Mouse (Mus musculus) stomach, embryonic 16.5 days (tissue): ENCODE data around the gene Slc16a10. TPM values are rescaled to one million over a fixed set of nuclear protein-coding genes. Genes with fewer than 3 reads are reported as not detected.

Source experiments
- ATAC-seq: fragments of 200-750 bp; cut with Nextera tagmentation; 2 replicates; pipeline ENCODE4 v1.8.0; 2017; ENCODE audit warnings: moderate number of reproducible peaks, moderate TSS enrichment; ENCODE audit not compliant: insufficient read depth, low FRiP score
- H3K27ac ChIP-seq: fragments of 300-500 bp; sonication (generic); 2 replicates; pipeline ENCODE4 v1.5.1; 2014; ENCODE audit warnings: low read length
- H3K27me3 ChIP-seq: fragments of 300-500 bp; sonication (generic); 2 replicates; pipeline ENCODE4 v1.6.1; 2014; ENCODE audit warnings: low read length, control low read depth, mixed read lengths; ENCODE audit not compliant: control insufficient read depth, insufficient read depth
- H3K36me3 ChIP-seq: fragments of 300-500 bp; sonication (generic); 2 replicates; pipeline ENCODE4 v1.6.1; 2014; ENCODE audit warnings: low read length; ENCODE audit not compliant: control insufficient read depth, insufficient read depth
- H3K4me1 ChIP-seq: fragments of 300-500 bp; sonication (generic); 2 replicates; pipeline ENCODE4 v1.6.1; 2014; ENCODE audit warnings: low read length, control low read depth, mixed read lengths; ENCODE audit not compliant: control insufficient read depth, insufficient read depth
- H3K4me2 ChIP-seq: fragments of 300-500 bp; sonication (generic); 2 replicates; pipeline ENCODE4 v1.6.1; 2014; ENCODE audit warnings: low read depth, low read length, mixed read lengths
- H3K4me3 ChIP-seq: fragments of 300-500 bp; sonication (generic); replicated peaks from 2 replicates; pipeline ENCODE4 v1.5.1; 2014; ENCODE audit warnings: mild to moderate bottlenecking, low read length
- H3K9ac ChIP-seq: fragments of 300-500 bp; sonication (generic); 2 replicates; pipeline ENCODE4 v1.6.1; 2014; ENCODE audit warnings: low read length
- H3K9me3 ChIP-seq: fragments of 300-500 bp; sonication (generic); replicated peaks from 2 replicates; pipeline ENCODE4 v1.6.1; 2016; ENCODE audit warnings: low read length, control low read depth; ENCODE audit not compliant: control insufficient read depth
- WGBS: fragments of 180-500 bp; shearing (Covaris S2); extraction: QIAGEN DNeasy Blood & Tissue Kit; methylation state at CpG from one replicate; pipeline ENCODE4 v1.1.7; 2014; 5-methylcytosine and 5-hydroxymethylcytosine counted together
- polyA plus RNA-seq: library from polyadenylated mRNA; unstranded; fragments of >200 nt; fragmentation: Nextera tagmentation; extraction: Ambion mirVana; gene quantifications from 2 replicates; pipeline ENCODE4 v1.2.1, GENCODE M21; 2015

Gene Slc16a10
- polyA plus RNA-seq, 1 experiment from 2014 or later, result 12.2 TPM

DNA sequence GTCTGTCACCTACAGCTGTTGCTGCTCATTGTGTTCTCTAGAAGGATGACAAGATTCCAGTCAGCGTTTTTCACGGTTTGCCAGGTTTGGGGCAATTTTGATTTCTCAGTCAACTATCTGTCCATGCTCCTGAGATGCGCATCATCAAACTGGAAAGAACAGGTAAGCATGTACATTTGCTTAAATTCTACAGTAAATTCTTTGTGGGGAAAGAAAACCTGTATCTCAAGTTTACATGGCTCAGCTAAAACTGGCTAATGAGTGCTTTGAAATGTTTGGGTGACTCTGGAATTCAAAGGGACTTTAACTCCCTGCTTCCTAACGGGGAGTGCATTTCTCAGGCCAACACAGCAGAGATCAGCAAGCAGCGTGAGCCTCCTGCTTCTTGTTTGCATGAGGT, 80.1 kb downstream of the Slc16a10 start:
- Histone ChIP-seq H3K9ac (no peak overlapping the region), H3K27me3 (no peaks in the 10 kb centered on the region), H3K27ac (no peak overlapping the region), H3K4me2 (no peak overlapping the region), H3K4me3 (no peak overlapping the region), H3K36me3 (no peaks in the 10 kb centered on the region), H3K4me1 (no peaks in the 10 kb centered on the region), H3K9me3 (no peaks in the 10 kb centered on the region)
- ATAC-seq, result no peak
- 82% methylated on average over 5 of the region's 5 CpGs for WGBS

DNA sequence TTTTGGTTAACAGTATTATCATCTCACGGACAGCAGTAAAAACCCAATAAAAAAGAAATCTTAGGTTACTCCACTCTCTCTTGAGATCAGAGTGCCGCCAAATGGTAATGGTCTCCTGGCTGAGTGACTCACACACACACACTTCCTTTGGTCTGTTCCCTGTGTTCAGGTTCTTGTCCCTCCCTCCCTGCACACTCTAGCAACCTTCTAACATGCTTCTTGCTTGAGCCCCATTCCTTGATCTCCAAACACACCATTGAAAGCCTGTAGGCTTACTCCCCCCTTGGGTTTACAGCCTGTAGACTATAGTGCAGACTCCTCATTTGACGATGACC, 83.3 kb downstream of the Slc16a10 start:
- Histone ChIP-seq H3K4me3 (no peak overlapping the region), H3K27ac (no peak overlapping the region), H3K9me3 (no peaks in the 10 kb centered on the region), H3K4me2 (no peak overlapping the region), H3K9ac (no peak overlapping the region), H3K36me3 (no peaks in the 10 kb centered on the region), H3K27me3 (no peaks in the 10 kb centered on the region), H3K4me1 (no peaks in the 10 kb centered on the region)
- 85% methylated on average over 3 of the region's 3 CpGs for WGBS
- no peak for ATAC-seq

DNA sequence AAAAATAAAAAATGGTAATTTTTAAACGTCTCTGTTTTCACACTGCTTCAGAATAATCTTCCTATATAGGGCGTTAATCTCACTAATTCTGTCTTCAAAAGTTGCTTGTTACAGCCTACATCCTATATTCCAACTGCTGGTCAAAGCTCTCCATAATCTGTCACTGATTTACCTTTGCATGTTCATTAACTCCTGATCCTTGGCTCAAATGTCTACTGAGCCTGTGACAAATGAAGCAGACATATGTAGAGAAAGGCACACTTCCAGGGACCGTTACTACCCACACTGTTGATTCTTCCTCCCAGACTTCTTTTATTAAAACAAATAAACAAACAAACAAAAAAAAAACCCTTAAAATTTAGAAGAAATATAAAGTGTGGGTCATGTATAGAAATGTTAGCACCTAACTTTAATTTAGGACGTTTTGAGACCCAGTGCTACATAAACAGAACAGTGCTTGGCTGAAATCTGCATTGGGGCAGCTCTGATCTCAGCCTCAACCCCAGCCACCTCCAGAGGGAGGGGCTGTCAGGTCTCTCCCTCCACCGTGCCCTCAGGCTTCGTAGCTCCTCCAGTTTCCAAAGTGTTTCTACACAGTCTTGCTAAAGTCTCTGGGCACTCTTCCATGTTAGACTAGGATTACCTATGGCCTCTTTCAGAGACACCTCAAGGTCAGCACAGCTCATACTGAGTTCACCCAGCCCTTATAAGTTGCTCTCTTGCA, 83.8 kb downstream of the Slc16a10 start:
- Histone ChIP-seq H3K27me3 (no peaks in the 10 kb centered on the region), H3K36me3 (no peaks in the 10 kb centered on the region), H3K4me1 (no peaks in the 10 kb centered on the region), H3K27ac (no peak overlapping the region), H3K9ac (no peak overlapping the region), H3K4me2 (no peak overlapping the region), H3K4me3 (no peak overlapping the region), H3K9me3 (no peaks in the 10 kb centered on the region)
- WGBS, result 54% methylated on average over 6 of the region's 6 CpGs
- no peak for ATAC-seq

DNA sequence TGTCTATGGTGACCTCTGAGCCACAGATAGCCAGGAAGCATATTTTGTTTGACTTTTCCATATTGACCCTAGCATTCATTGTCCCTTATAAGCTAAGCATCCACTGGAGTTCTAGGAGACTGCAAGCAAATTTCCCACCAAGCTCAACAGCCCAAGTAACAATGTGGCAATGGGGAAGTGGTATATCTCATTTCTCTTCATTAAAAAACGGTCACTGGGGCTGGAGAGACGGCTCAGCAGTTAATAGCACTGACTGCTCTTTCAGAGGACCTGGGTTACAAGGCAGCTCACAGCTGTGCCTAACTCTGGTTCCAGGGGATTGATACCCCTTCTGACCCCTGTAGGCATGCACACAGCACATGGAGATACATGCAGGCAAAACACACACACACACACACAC, 84.4 kb downstream of the Slc16a10 start:
- Histone ChIP-seq H3K9me3 (no peaks in the 10 kb centered on the region), H3K4me1 (no peaks in the 10 kb centered on the region), H3K4me3 (no peak overlapping the region), H3K9ac (no peak overlapping the region), H3K36me3 (no peaks in the 10 kb centered on the region), H3K27ac (no peak overlapping the region), H3K4me2 (no peak overlapping the region), H3K27me3 (no peaks in the 10 kb centered on the region)
- ATAC-seq, result no peak
- 52% methylated on average over 2 of the region's 2 CpGs for WGBS

DNA sequence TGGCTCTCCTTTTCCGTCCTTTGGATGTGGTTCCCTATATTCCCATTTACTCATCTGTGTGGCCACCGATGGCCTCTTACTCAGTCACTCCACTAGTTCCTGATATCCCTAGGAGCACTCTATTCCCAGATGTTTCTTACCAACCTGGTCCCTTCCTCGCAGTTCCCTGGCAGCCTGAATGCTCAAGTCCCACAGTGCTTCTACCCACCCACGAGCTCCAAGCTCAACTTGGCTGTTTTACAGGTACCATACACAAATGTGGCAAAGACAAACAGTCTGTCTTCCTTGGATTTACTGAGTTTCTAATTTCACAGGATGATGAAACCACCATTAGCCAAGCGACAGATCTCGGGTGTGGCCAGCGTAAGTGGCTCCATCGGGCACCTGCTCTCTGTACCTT, 87.6 kb downstream of the Slc16a10 start:
- no peak for ATAC-seq
- Histone ChIP-seq H3K27ac (no peak overlapping the region), H3K9ac (no peak overlapping the region), H3K4me3 (no peak overlapping the region), H3K27me3 (no peaks in the 10 kb centered on the region), H3K9me3 (no peaks in the 10 kb centered on the region), H3K4me1 (no peaks in the 10 kb centered on the region), H3K4me2 (no peak overlapping the region), H3K36me3 (no peaks in the 10 kb centered on the region)
- 82% methylated on average over 8 of the region's 8 CpGs for WGBS

DNA sequence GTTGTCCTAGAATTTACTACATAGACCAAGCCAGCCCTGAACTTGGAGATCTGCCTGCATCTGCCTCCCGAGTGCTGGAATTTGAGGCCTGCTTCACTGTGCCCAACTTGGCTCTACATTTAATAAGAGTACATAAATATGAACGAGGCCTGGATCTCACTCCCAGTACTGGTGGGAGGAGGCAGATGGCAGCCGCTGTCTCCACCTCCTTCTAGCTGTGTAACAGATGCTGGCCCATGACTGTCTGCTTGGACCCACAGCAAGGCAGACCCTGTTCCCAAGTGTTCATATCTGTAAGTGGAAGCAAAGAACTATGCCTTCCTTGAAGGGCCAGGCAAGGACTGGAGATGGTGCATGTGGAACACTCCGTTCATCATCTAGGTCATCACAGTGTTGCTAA, 88.2 kb downstream of the Slc16a10 start:
- H3K9me3 ChIP-seq, result no peaks in the 10 kb centered on the region
- no peak overlapping the region for H3K27ac ChIP-seq
- no peak overlapping the region for H3K9ac ChIP-seq
- no peak overlapping the region for H3K4me3 ChIP-seq
- H3K4me1 ChIP-seq, result no peaks in the 10 kb centered on the region
- ATAC-seq, result no peak
- H3K4me2 ChIP-seq, result no peak overlapping the region
- H3K27me3 ChIP-seq, result no peaks in the 10 kb centered on the region
- 89% methylated on average over 4 of the region's 4 CpGs for WGBS
- H3K36me3 ChIP-seq, result no peaks in the 10 kb centered on the region

DNA sequence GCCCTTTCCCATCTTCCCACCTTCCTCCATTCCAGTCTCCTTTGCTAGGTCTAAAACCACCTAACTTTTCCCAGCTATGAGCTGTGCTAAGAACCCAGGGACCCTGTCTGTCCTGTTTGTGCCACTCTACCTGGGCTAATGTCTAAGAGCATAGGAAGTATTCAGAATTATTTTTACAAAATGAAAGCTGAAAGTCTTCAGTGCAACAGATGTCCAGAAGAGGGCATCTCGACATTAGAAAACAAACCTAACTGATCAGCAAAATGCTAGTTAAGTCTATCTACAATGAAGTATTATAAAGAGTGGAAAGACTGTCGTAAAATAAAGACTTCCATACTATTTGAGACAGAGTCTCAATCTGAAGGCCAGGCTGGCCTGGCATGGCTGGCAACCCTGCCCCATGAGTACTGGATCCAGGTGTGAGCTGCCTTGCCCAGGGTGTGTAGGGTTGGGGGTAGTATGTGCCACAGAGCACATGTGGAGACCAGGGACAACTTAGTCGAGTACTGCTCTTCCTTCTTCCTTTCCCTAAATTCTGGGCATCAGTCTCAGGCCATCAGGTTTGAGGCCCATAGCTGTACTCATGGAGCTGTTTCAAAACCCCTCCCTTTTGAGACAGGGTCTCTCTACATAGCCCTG, 88.7 kb downstream of the Slc16a10 start:
- Histone ChIP-seq H3K27me3 (no peaks in the 10 kb centered on the region), H3K4me1 (no peaks in the 10 kb centered on the region), H3K4me2 (no peak overlapping the region), H3K4me3 (no peak overlapping the region), H3K36me3 (no peaks in the 10 kb centered on the region), H3K9me3 (no peaks in the 10 kb centered on the region), H3K27ac (no peak overlapping the region), H3K9ac (no peak overlapping the region)
- no peak for ATAC-seq
- 39% methylated on average over 3 of the region's 3 CpGs for WGBS

DNA sequence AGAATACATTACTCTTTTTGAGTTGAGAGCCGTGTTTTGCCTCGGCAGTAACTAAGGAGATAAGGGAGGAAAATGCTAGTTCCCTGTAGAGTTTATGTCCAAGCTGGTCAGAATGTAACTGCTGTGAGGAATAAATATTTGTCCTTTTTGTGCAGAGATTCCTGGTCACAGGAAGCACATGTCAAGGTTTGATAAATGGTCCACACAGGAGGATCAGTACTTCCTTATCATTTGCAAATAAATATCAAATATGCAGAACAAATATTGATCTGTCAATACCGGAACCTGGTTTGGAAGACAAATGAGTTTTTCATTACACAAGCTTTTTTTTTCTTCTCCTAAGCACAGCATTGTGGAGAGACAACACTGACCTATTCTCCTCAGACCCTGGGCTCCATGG, 90.1 kb downstream of the Slc16a10 start:
- H3K9ac ChIP-seq, result no peak overlapping the region
- 26% methylated on average over 3 of the region's 3 CpGs for WGBS
- no peak overlapping the region for H3K27ac ChIP-seq
- no peaks in the 10 kb centered on the region for H3K27me3 ChIP-seq
- no peaks in the 10 kb centered on the region for H3K4me1 ChIP-seq
- H3K9me3 ChIP-seq, result no peaks in the 10 kb centered on the region
- H3K4me2 ChIP-seq, result no peak overlapping the region
- H3K4me3 ChIP-seq, result no peak overlapping the region
- H3K36me3 ChIP-seq, result no peaks in the 10 kb centered on the region
- ATAC-seq, result no peak

DNA sequence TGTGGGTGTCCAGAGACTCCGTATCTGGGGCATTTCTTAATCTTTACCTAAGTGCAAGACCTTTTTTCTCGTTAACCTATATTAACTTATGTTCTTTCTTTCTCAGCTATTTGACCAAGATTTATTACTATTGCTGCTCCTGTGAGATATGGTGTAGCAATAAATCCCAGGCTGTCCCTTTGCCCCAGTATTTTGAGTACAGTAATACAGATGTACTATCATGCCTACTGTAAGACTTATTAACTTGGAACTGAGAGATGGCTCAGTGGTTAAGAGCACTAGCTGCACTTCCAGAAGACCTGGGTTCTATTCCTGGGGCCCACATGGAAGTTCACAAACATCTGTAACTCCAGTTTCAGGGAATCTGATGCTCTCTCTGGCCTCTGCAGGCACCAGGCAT, 91.3 kb downstream of the Slc16a10 start:
- Histone ChIP-seq H3K27ac (no peak overlapping the region), H3K4me3 (no peak overlapping the region), H3K27me3 (no peaks in the 10 kb centered on the region), H3K9ac (no peak overlapping the region), H3K4me1 (no peaks in the 10 kb centered on the region), H3K9me3 (no peaks in the 10 kb centered on the region), H3K4me2 (no peak overlapping the region), H3K36me3 (no peaks in the 10 kb centered on the region)
- ATAC-seq, result no peak
- WGBS, result 83% methylated on average over 2 of the region's 2 CpGs
